In the genomic region with DNA sequence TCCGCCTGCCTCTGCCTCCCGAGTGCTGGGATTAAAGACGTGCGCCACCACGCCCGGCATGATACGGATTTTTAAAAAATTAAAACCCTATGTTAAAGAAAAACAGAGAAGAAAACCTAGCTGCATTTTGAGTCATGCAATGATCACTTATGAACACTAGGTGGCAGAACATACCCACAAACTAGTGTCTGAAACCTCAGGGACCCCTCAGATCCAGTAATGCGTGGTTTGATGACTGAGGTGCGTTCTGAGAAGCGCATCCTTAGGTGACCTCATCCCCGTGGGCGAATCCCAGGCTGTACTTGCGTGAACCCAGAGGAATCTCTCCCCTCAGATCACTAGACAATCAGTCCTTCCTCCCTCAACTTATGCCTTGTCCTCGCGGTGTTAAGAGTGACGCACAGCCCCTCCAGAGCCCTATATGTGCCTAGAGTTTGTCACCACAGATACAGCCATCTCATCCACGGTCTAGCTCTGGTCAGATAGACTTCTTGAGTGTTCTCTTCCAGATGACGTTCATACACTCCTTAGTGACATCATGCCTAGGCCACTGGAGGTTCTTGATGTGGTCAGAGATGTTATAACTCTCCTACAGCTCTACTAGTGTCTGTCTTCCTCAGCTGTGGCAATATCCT, we compare ENCODE assay signal across 8 mouse cellular contexts. TPM values are rescaled to one million over a fixed set of nuclear protein-coding genes. Genes with fewer than 3 reads are reported as not detected.
DNase-seq lines count a peak whose midpoint lies in the region; TF ChIP-seq lines count a peak whose summit lies in the region.

No protein-coding gene starts in this region.

- H3K27ac ChIP-seq in liver, adult 2 months (replicated peaks; ENCODE audit: insufficient read depth, low read depth, low read length): no peak overlapping the region

- no peak for DNase-seq in liver, adult 2 months (ENCODE audit: extremely low read depth, low read depth, low spot score)
- no peak for DNase-seq in liver
- peak; percentile 74 for DNase-seq in ZHBTc4 (ENCODE audit: low read depth, low spot score)
- DNase-seq in frontal cortex, adult 2 months (ENCODE audit: extremely low spot score in 1 of 2, low spot score in 1 of 2): peak; percentile 33 to 77
- DNase-seq in kidney, adult 9 months: peak; percentile 56
- peak; percentile 12 for DNase-seq in lung, postnatal 14 days
- peak; percentile 46 for DNase-seq in retina, postnatal 7 days (ENCODE audit: low read depth, low spot score)
- no peak for DNase-seq in testis, postnatal 10 days (ENCODE audit: low spot score)

- 17% methylated on average over 18 of the region's 18 CpGs for WGBS in liver, adult 2 months

- no peak overlapping the region for H3K9ac ChIP-seq in liver, adult 2 months (ENCODE audit: low read depth, low read length)

- no peak for TF ChIP-seq POLR2A in liver, adult 2 months (IDR thresholded peaks at IDR 0.05; ENCODE audit: extremely low read depth, insufficient read depth, low read length)

- H3K36me3 ChIP-seq in liver, adult 2 months (ENCODE audit: control insufficient read depth, insufficient read depth, low read length): no peaks in the 10 kb centered on the region

- no peak overlapping the region for H3K4me3 ChIP-seq in liver, adult 2 months (ENCODE audit: insufficient read depth, low read depth, low read length)

- TF ChIP-seq CTCF in liver, adult 2 months (IDR thresholded peaks at IDR 0.05; ENCODE audit: low read depth, low read length): peak; percentile 47

- no peaks in the 10 kb centered on the region for H3K27me3 ChIP-seq in liver, adult 2 months (ENCODE audit: control insufficient read depth, insufficient read depth, low read length)

- no peaks in the 10 kb centered on the region for H3K4me1 ChIP-seq in liver, adult 2 months (ENCODE audit: control insufficient read depth, insufficient read depth, low read length)

- H3K79me2 ChIP-seq in liver, adult 2 months (ENCODE audit: control insufficient read depth, insufficient read depth, low read length): no peaks in the 10 kb centered on the region

RNA-seq across cellular contexts. Expression of a gene that starts 14.9 kb away (rescaled TPM):
- 25.8 and 27.3 TPM in 2 replicates for total RNA-seq in liver, adult 2 months (2014; rRNA removed)
- 15.1 and 18.6 TPM in 2 replicates for polyA plus RNA-seq in liver, adult 2 months (2012; rRNA removed)
- 66.2 and 79.7 TPM in 2 replicates for polyA plus RNA-seq in frontal cortex, adult 2 months (2012; rRNA removed)

RNA-seq across cellular contexts. Expression of a gene that starts 59.9 kb away (rescaled TPM):
- 1.7 and 3.0 TPM in 2 replicates for total RNA-seq in liver, adult 2 months (2014; rRNA removed)
- 3.4 and 4.5 TPM in 2 replicates for polyA plus RNA-seq in liver, adult 2 months (2012; rRNA removed)
- 0.13 and 0.14 TPM in 2 replicates for polyA plus RNA-seq in frontal cortex, adult 2 months (2012; rRNA removed)

Comparison
In these comparisons a context has a peak if more than half of its experiments do, and no peak if none do; other contexts are left out.
1. DNase-seq: peak in ZHBTc4 (single experiment), frontal cortex, adult 2 months (2 of 2), kidney, adult 9 months (single experiment), lung, postnatal 14 days (single experiment) and retina, postnatal 7 days (single experiment); none in liver, adult 2 months (single experiment), liver (single experiment) and testis, postnatal 10 days (single experiment).